Mouse (Mus musculus) brain, embryonic 14.5 days (tissue): ENCODE data around the gene Kremen1.

ENCODE experiments used
- CTCF ChIP-seq: fragments of 200-500 bp; IDR thresholded peaks from 2 replicates; pipeline ENCODE4 v1.5.1; 2012; ENCODE audit warnings: inconsistent platforms, mild to moderate bottlenecking, moderate library complexity, borderline replicate concordance; ENCODE audit not compliant: insufficient read depth, insufficient read length; ENCODE audit errors: extremely low read depth
- POLR2A ChIP-seq: fragments of 200-500 bp; IDR thresholded peaks from 2 replicates; pipeline ENCODE4 v1.6.1; 2012; ENCODE audit warnings: mild to moderate bottlenecking, inconsistent platforms, borderline replicate concordance; ENCODE audit not compliant: poor library complexity, insufficient read depth, insufficient read length, severe bottlenecking; ENCODE audit errors: extremely low read depth

DNA sequence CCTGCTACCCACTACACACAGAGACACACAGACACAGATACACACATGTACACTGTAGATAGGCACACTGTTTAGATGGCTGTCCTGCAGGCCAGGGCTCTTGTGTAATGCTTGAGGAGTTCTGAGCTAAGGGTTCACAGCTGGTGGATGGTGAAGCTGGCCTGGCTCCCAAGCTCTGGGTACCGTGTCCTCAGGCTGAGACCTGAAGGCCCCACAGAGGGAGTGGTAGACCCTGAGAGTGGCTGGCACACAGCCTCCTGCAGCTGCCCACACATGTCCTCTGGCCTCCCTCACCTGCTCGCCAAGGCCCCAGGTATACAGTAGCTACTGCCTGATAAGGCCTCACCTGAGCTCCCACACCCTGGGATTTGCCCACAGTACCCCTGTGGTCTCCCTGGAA is 119.4 kb downstream of the Kremen1 start:
- TF ChIP-seq CTCF (no peak), POLR2A (no peak)
